Mouse (Mus musculus) MEL (cell line): ENCODE measurements at regions not wholly inside any gene's neighbourhood (a gene's known extent, or its start where the extent isn't known, plus 50 kb on each side); places are given as distances from the start of the nearest gene placed in this dataset.

Experiments
- CTCF ChIP-seq, 3 experiments: IDR thresholded peaks in 2 of 3; conservative IDR thresholded peaks in 1 of 3; 2 replicates each; pipeline ENCODE4 v1.5.1; 2011 to 2012; ENCODE audit warnings: low read length in 3 of 3, low read depth in 2 of 3, mild to moderate bottlenecking in 2 of 3, improper control_type of control experiment in 1 of 3, inconsistent platforms in 1 of 3, mixed read lengths in 1 of 3, moderate library complexity in 1 of 3; ENCODE audit not compliant: control insufficient read depth in 1 of 3, insufficient read depth in 1 of 3, poor library complexity in 1 of 3, severe bottlenecking in 1 of 3
- EP300 ChIP-seq, 2 experiments: IDR thresholded peaks; 2 replicates each; pipeline ENCODE4 v1.6.1; 2011; ENCODE audit warnings: improper control_type of control experiment in 2 of 2, low read length in 2 of 2, low read depth in 1 of 2, mild to moderate bottlenecking in 1 of 2
- GABPA ChIP-seq: IDR thresholded peaks from 2 replicates; pipeline ENCODE4 v1.6.1; 2012; ENCODE audit warnings: low read depth, mild to moderate bottlenecking, inconsistent platforms, low read length, improper control_type of control experiment, moderate library complexity
- GATA1 ChIP-seq: IDR thresholded peaks from 2 replicates; pipeline ENCODE4 v1.6.1; 2011; ENCODE audit warnings: low read depth, low read length, improper control_type of control experiment
- MAZ ChIP-seq: IDR thresholded peaks from 2 replicates; pipeline ENCODE4 v1.6.1; 2012; ENCODE audit warnings: low read depth, mild to moderate bottlenecking, inconsistent platforms, low read length, improper control_type of control experiment
- POLR2A ChIP-seq, 2 experiments: IDR thresholded peaks; 2 replicates each; pipeline ENCODE4 v1.6.1; 2011 to 2012; ENCODE audit warnings: low read length in 2 of 2, mild to moderate bottlenecking in 2 of 2, control low read depth in 1 of 2, improper control_type of control experiment in 1 of 2, low read depth in 1 of 2, moderate library complexity in 1 of 2; ENCODE audit not compliant: control insufficient read depth in 1 of 2, insufficient read depth in 1 of 2, poor library complexity in 1 of 2
- POLR2AphosphoS2 ChIP-seq: IDR thresholded peaks from 2 replicates; pipeline ENCODE4 v1.6.1; 2011; ENCODE audit warnings: low read length, improper control_type of control experiment
- RCOR1 ChIP-seq: IDR thresholded peaks from 2 replicates; pipeline ENCODE4 v1.6.1; 2012; ENCODE audit warnings: low read depth, mild to moderate bottlenecking, inconsistent platforms, low read length, improper control_type of control experiment
- SIN3A ChIP-seq: IDR thresholded peaks from 2 replicates; pipeline ENCODE4 v1.6.1; 2012; ENCODE audit warnings: low read length, improper control_type of control experiment, inconsistent platforms
- TBP ChIP-seq: IDR thresholded peaks from 2 replicates; pipeline ENCODE4 v1.8.0; 2011; ENCODE audit warnings: low read depth, low read length, improper control_type of control experiment
- UBTF ChIP-seq: IDR thresholded peaks from 2 replicates; pipeline ENCODE4 v1.6.1; 2012; ENCODE audit warnings: low read depth, mild to moderate bottlenecking, inconsistent platforms, low read length, improper control_type of control experiment, moderate library complexity, borderline replicate concordance; ENCODE audit not compliant: insufficient read depth
- USF1 ChIP-seq: IDR thresholded peaks from 2 replicates; pipeline ENCODE4 v1.6.1; 2014; ENCODE audit warnings: low read depth, mild to moderate bottlenecking, inconsistent platforms, low read length, improper control_type of control experiment, moderate library complexity
- ZC3H11A ChIP-seq: IDR thresholded peaks from 2 replicates; pipeline ENCODE4 v1.6.1; 2012; ENCODE audit warnings: low read depth, mild to moderate bottlenecking, inconsistent platforms, low read length, improper control_type of control experiment
- ZMIZ1 ChIP-seq: IDR thresholded peaks from 2 replicates; pipeline ENCODE4 v1.6.1; 2012; ENCODE audit warnings: low read depth, mild to moderate bottlenecking, inconsistent platforms, low read length, improper control_type of control experiment, moderate library complexity

DNA sequence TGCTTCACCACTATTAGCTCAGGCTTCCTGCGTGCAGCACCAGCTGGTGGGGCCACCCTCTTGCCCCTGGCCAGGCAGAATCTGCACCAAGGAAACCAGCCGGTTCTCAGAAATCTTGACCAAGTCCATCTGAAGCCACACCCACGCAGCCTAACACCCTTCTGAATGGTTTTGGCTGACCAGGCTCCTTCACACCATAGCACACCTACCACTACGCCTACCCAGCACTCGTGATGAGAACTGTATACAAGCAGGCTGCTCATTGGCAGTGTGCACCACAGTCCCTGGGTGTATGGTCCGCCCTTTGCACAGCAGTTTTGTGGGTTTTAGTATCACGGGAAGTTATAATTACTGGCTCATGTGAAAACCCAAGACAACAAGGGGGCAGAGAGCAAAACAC, 217.5 kb downstream of the Mroh4 start:
- TF ChIP-seq ZMIZ1 (no peak), CTCF (IDR thresholded peaks at IDR 0.05 in 2 of 3, conservative IDR thresholded peaks at IDR 0.05 in 1 of 3; ENCODE audit: control insufficient read depth in 1 of 3, insufficient read depth in 1 of 3, low read depth in 2 of 3, low read length in 3 of 3, poor library complexity in 1 of 3, severe bottlenecking in 1 of 3) (no peak), GABPA (no peak), SIN3A (no peak), EP300 (IDR thresholded peaks at IDR 0.05; ENCODE audit: low read depth in 1 of 2, low read length in 2 of 2) (no peak), GATA1 (no peak), POLR2AphosphoS2 (no peak), ZC3H11A (no peak), UBTF (no peak), POLR2A (IDR thresholded peaks at IDR 0.05; ENCODE audit: control insufficient read depth in 1 of 2, insufficient read depth in 1 of 2, low read depth in 1 of 2, low read length in 2 of 2, poor library complexity in 1 of 2) (no peak), USF1 (no peak), MAZ (no peak), RCOR1 (no peak), TBP (no peak)
